In the genomic region with DNA sequence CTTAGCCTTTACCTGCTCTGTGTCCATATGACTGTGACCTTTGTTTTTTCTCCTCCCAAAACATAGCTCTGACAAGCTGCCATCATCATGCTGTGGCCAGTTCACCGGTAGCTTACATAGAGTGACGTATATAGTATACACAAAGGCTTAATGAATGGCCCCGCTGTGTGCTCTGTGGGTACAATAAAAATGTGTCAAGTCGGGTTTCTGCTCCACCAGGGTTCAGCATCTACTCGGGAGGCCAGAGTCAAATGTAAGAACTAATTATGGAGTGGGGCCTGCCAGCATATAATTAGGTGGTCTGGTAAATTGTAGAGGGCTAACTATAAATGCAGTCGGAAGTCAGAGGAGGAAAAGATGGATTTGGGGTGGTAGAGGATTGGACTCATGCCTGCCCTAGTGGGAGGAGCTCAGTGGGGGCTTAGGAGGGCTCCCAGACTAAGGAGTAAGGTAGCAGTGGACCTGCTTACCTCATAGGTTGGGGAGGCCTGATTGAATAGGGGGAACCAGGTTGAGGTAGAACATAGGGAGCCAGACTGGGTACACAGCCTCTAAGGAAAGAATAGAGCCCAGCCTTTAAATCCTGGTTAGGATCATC, we compare ENCODE assay signal across 25 mouse cellular contexts. TPM values are rescaled to one million over a fixed set of nuclear protein-coding genes. Genes with fewer than 3 reads are reported as not detected.
DNase-seq lines count a peak whose midpoint lies in the region; ATAC-seq and TF ChIP-seq lines count a peak whose summit lies in the region.
"Had no signal": no experiment of that assay in that cellular context is flagged by ENCODE, and none has a peak within 500 bp of the region (broad histone marks: within the 10 kb centered on the region; RNA-seq: fewer than 3 reads in every experiment).

No protein-coding gene starts in this region.

- no peak for TF ChIP-seq CTCF in thymus, adult 2 months (IDR thresholded peaks at IDR 0.05; ENCODE audit: borderline replicate concordance, control insufficient read depth, extremely low read depth, insufficient read depth, low read length, poor library complexity)

- no peak overlapping the region for H3K27ac ChIP-seq in intestine, embryonic 14.5 days (ENCODE audit: low read depth)
- H3K27ac ChIP-seq in intestine, embryonic 15.5 days: no peak overlapping the region
- H3K27ac ChIP-seq in embryonic facial prominence, embryonic 12.5 days: no peak overlapping the region
- no peak overlapping the region for H3K27ac ChIP-seq in embryonic facial prominence, embryonic 15.5 days (replicated peaks)
- H3K27ac ChIP-seq in limb, embryonic 13.5 days: no peak overlapping the region
- no peak overlapping the region for H3K27ac ChIP-seq in thymus, adult 2 months (ENCODE audit: control insufficient read depth, insufficient read depth, low read length)
- H3K27ac ChIP-seq: forebrain, embryonic 13.5 days; gastrocnemius, adult 2 months; midbrain, embryonic 13.5 days; neural tube, embryonic 15.5 days; stomach, embryonic 15.5 days had no signal

- H3K4me2 ChIP-seq in intestine, embryonic 14.5 days (ENCODE audit: low read length): no peak overlapping the region
- H3K4me2 ChIP-seq in intestine, embryonic 15.5 days (replicated peaks): no peak overlapping the region
- H3K4me2 ChIP-seq in embryonic facial prominence, embryonic 12.5 days (replicated peaks): no peak overlapping the region
- no peak overlapping the region for H3K4me2 ChIP-seq in embryonic facial prominence, embryonic 15.5 days (replicated peaks)
- H3K4me2 ChIP-seq in limb, embryonic 13.5 days (replicated peaks): no peak overlapping the region
- H3K4me2 ChIP-seq: forebrain, embryonic 13.5 days; midbrain, embryonic 13.5 days; neural tube, embryonic 15.5 days; stomach, embryonic 15.5 days had no signal

- TF ChIP-seq POLR2A in thymus, adult 2 months (IDR thresholded peaks at IDR 0.05; ENCODE audit: control insufficient read depth, extremely low read depth, insufficient read depth, low read length, poor library complexity): no peak

- peak; percentile 46 for DNase-seq in intestine, embryonic 14.5 days (ENCODE audit: low spot score)
- no peak for DNase-seq in cerebellum, adult 18-20 months
- no peak for DNase-seq in thymus, adult 2 months
- DNase-seq: adrenal gland, adult 2 months; cerebellum, adult 8-10 months; cerebellum, postnatal 25 days; gastrocnemius, adult 2 months; gastrocnemius, postnatal 36 days; heart, postnatal 14 days; kidney, adult 11 months; kidney, postnatal 14 days; layer of hippocampus, adult 9-11 months; liver; lung, postnatal 36 days; retina, postnatal 1 day; right cerebral cortex, postnatal 14 days; thymus, postnatal 14 days had no signal

- no peaks in the 10 kb centered on the region for H3K36me3 ChIP-seq in intestine, embryonic 14.5 days (ENCODE audit: control insufficient read depth, insufficient read depth, low read length)
- no peaks in the 10 kb centered on the region for H3K36me3 ChIP-seq in intestine, embryonic 15.5 days
- H3K36me3 ChIP-seq in embryonic facial prominence, embryonic 12.5 days: no peaks in the 10 kb centered on the region
- H3K36me3 ChIP-seq in embryonic facial prominence, embryonic 15.5 days: no peaks in the 10 kb centered on the region
- no peaks in the 10 kb centered on the region for H3K36me3 ChIP-seq in limb, embryonic 13.5 days
- no peaks in the 10 kb centered on the region for H3K36me3 ChIP-seq in thymus, adult 2 months (ENCODE audit: control insufficient read depth, insufficient read depth, low read length)
- H3K36me3 ChIP-seq: midbrain, embryonic 13.5 days; neural tube, embryonic 15.5 days; stomach, embryonic 15.5 days had no signal

- no peaks in the 10 kb centered on the region for H3K27me3 ChIP-seq in intestine, embryonic 14.5 days (replicated peaks; ENCODE audit: control insufficient read depth, insufficient read depth, low read length)
- no peaks in the 10 kb centered on the region for H3K27me3 ChIP-seq in intestine, embryonic 15.5 days (replicated peaks)
- no peaks in the 10 kb centered on the region; the same call in 1 of the 2 replicates for H3K27me3 ChIP-seq in embryonic facial prominence, embryonic 12.5 days
- H3K27me3 ChIP-seq in embryonic facial prominence, embryonic 15.5 days: no peaks in the 10 kb centered on the region
- 0 out of 2 replicates have a peak, but pooled peaks cover 6% of the 10 kb centered on the region for H3K27me3 ChIP-seq in limb, embryonic 13.5 days
- H3K27me3 ChIP-seq in thymus, adult 2 months (ENCODE audit: control insufficient read depth, insufficient read depth, low read length): no peaks in the 10 kb centered on the region
- H3K27me3 ChIP-seq: neural tube, embryonic 15.5 days; stomach, embryonic 15.5 days had no signal

- no peak for ATAC-seq in intestine, embryonic 14.5 days (replicated peaks; ENCODE audit: low FRiP score, low TSS enrichment, low read depth)
- no peak for ATAC-seq in intestine, embryonic 15.5 days
- 0 out of 2 replicates have a peak, but pooled peaks have one; percentile 6 for ATAC-seq in embryonic facial prominence, embryonic 12.5 days (ENCODE audit: insufficient number of reproducible peaks, insufficient read depth, low FRiP score, low TSS enrichment)
- peak; percentile 54; the same call in 1 of the 2 replicates for ATAC-seq in embryonic facial prominence, embryonic 15.5 days (ENCODE audit: insufficient number of reproducible peaks, low FRiP score, low TSS enrichment, low read depth)
- ATAC-seq in limb, embryonic 13.5 days (ENCODE audit: low FRiP score, low read depth): peak; percentile 72
- ATAC-seq: forebrain, embryonic 13.5 days; midbrain, embryonic 13.5 days had no signal

- H3K9me3 ChIP-seq in intestine, embryonic 14.5 days (ENCODE audit: control insufficient read depth, low read length): no peaks in the 10 kb centered on the region
- no peaks in the 10 kb centered on the region for H3K9me3 ChIP-seq in intestine, embryonic 15.5 days
- no peaks in the 10 kb centered on the region for H3K9me3 ChIP-seq in embryonic facial prominence, embryonic 12.5 days
- H3K9me3 ChIP-seq in embryonic facial prominence, embryonic 15.5 days (replicated peaks): 0 out of 2 replicates have a peak, but pooled peaks cover 4% of the 10 kb centered on the region
- H3K9me3 ChIP-seq in limb, embryonic 13.5 days: peaks cover 8% of the 10 kb centered on the region
- H3K9me3 ChIP-seq: forebrain, embryonic 13.5 days; stomach, embryonic 15.5 days had no signal

- no peaks in the 10 kb centered on the region for H3K4me1 ChIP-seq in intestine, embryonic 14.5 days (replicated peaks; ENCODE audit: control insufficient read depth, insufficient read depth, low read length)
- no peaks in the 10 kb centered on the region for H3K4me1 ChIP-seq in intestine, embryonic 15.5 days (replicated peaks)
- H3K4me1 ChIP-seq in embryonic facial prominence, embryonic 12.5 days: no peaks in the 10 kb centered on the region
- H3K4me1 ChIP-seq in embryonic facial prominence, embryonic 15.5 days: no peaks in the 10 kb centered on the region
- H3K4me1 ChIP-seq in limb, embryonic 13.5 days: peaks cover 7% of the 10 kb centered on the region; the same call in 1 of the 2 replicates
- H3K4me1 ChIP-seq in thymus, adult 2 months (replicated peaks; ENCODE audit: control insufficient read depth, insufficient read depth, low read length): no peaks in the 10 kb centered on the region
- H3K4me1 ChIP-seq: forebrain, embryonic 13.5 days; midbrain, embryonic 13.5 days; neural tube, embryonic 15.5 days; stomach, embryonic 15.5 days had no signal

- no peak overlapping the region for H3K4me3 ChIP-seq in intestine, embryonic 14.5 days (ENCODE audit: low read depth, low read length)
- no peak overlapping the region for H3K4me3 ChIP-seq in intestine, embryonic 15.5 days (replicated peaks)
- no peak overlapping the region for H3K4me3 ChIP-seq in embryonic facial prominence, embryonic 12.5 days
- H3K4me3 ChIP-seq in embryonic facial prominence, embryonic 15.5 days (replicated peaks): no peak overlapping the region
- H3K4me3 ChIP-seq in limb, embryonic 13.5 days: no peak overlapping the region
- H3K4me3 ChIP-seq in thymus, adult 2 months (ENCODE audit: control insufficient read depth, insufficient read depth, low read length): no peak overlapping the region
- H3K4me3 ChIP-seq: forebrain, embryonic 13.5 days; gastrocnemius, adult 2 months; midbrain, embryonic 13.5 days; neural tube, embryonic 15.5 days; stomach, embryonic 15.5 days had no signal

- WGBS in intestine, embryonic 14.5 days: 31% methylated on average over 6 of the region's 6 CpGs
- 44% methylated on average over 6 of the region's 6 CpGs for WGBS in intestine, embryonic 15.5 days
- WGBS in embryonic facial prominence, embryonic 12.5 days: 59% methylated on average over 6 of the region's 6 CpGs
- 57% methylated on average over 6 of the region's 6 CpGs for WGBS in embryonic facial prominence, embryonic 15.5 days
- WGBS in limb, embryonic 13.5 days: 21% methylated on average over 6 of the region's 6 CpGs
- WGBS in thymus, adult 2 months: 88% methylated on average over 6 of the region's 6 CpGs

- no peak overlapping the region for H3K9ac ChIP-seq in intestine, embryonic 14.5 days (ENCODE audit: low read length)
- no peak overlapping the region for H3K9ac ChIP-seq in intestine, embryonic 15.5 days
- H3K9ac ChIP-seq in embryonic facial prominence, embryonic 12.5 days: no peak overlapping the region
- no peak overlapping the region for H3K9ac ChIP-seq in embryonic facial prominence, embryonic 15.5 days
- no peak overlapping the region for H3K9ac ChIP-seq in limb, embryonic 13.5 days
- H3K9ac ChIP-seq: forebrain, embryonic 13.5 days; midbrain, embryonic 13.5 days; neural tube, embryonic 15.5 days; stomach, embryonic 15.5 days had no signal

RNA-seq across cellular contexts. Expression of gene Gm10320, which starts 32.0 kb away (rescaled TPM):
- 1.3 and 1.4 TPM in 2 replicates for polyA plus RNA-seq in intestine, embryonic 14.5 days (2014; fragmentation: Nextera tagmentation; extraction: Ambion mirVana)
- polyA plus RNA-seq in intestine, embryonic 15.5 days (2015; fragmentation: Nextera tagmentation; extraction: Ambion mirVana): 1.8 TPM in 2 replicates
- polyA plus RNA-seq in embryonic facial prominence, embryonic 12.5 days (2016; fragmentation: Nextera tagmentation; extraction: Ambion mirVana): 0.76 and 1.2 TPM in 2 replicates
- 2.2 and 3.9 TPM in 2 replicates for polyA plus RNA-seq in embryonic facial prominence, embryonic 15.5 days (2015; fragmentation: Nextera tagmentation; extraction: Ambion mirVana)
- polyA plus RNA-seq in limb, embryonic 13.5 days (2015; fragmentation: Nextera tagmentation; extraction: Ambion mirVana): 1.8 and 3.4 TPM in 2 replicates
- polyA plus RNA-seq in thymus, adult 2 months (2012; rRNA removed): 1.2 and 2.4 TPM in 2 replicates

Comparison
In these comparisons a context has a peak if more than half of its experiments do, and no peak if none do; other contexts are left out.
1. ATAC-seq: peak in embryonic facial prominence, embryonic 12.5 days (single experiment), embryonic facial prominence, embryonic 15.5 days (single experiment) and limb, embryonic 13.5 days (single experiment); none in intestine, embryonic 14.5 days (single experiment) and intestine, embryonic 15.5 days (single experiment).